Mouse (Mus musculus) limb, embryonic 10.5 days (tissue): Measurements from ENCODE around the gene Xpnpep1. TPM values are rescaled to one million over a fixed set of nuclear protein-coding genes. Genes with fewer than 3 reads are reported as not detected.

Experiments
- DNase-seq: peaks from one replicate; pipeline ENCODE4 v3.0.0-alpha.2; 2017; ENCODE audit warnings: low spot score
- H3K27ac ChIP-seq: fragments of 300-500 bp; sonication (generic); 2 replicates; pipeline ENCODE4 v1.5.1; 2016; ENCODE audit warnings: mild to moderate bottlenecking
- H3K27me3 ChIP-seq: fragments of 300-500 bp; sonication (generic); 2 replicates; pipeline ENCODE4 v1.6.1; 2016; ENCODE audit warnings: low read depth, mild to moderate bottlenecking; ENCODE audit not compliant: poor library complexity, severe bottlenecking
- H3K36me3 ChIP-seq: fragments of 300-500 bp; sonication (generic); 2 replicates; pipeline ENCODE4 v1.6.1; 2016; ENCODE audit warnings: mild to moderate bottlenecking, moderate library complexity
- H3K4me1 ChIP-seq: fragments of 300-500 bp; sonication (generic); 2 replicates; pipeline ENCODE4 v1.6.1; 2016
- H3K4me3 ChIP-seq: fragments of 300-500 bp; sonication (generic); 2 replicates; pipeline ENCODE4 v1.5.1; 2016; ENCODE audit warnings: mild to moderate bottlenecking, moderate library complexity
- H3K9me3 ChIP-seq: fragments of 300-500 bp; sonication (generic); replicated peaks from 2 replicates; pipeline ENCODE4 v1.6.1; 2016; ENCODE audit warnings: mild to moderate bottlenecking
- WGBS: fragments of 180-500 bp; shearing (Covaris S2); methylation state at CpG from one replicate; pipeline ENCODE4 v1.1.7; 2016; 5-methylcytosine and 5-hydroxymethylcytosine counted together
- polyA plus RNA-seq: library from polyadenylated mRNA; unstranded; fragments of >200 nt; fragmentation: Nextera tagmentation; extraction: Ambion mirVana; gene quantifications from 2 replicates; pipeline ENCODE4 v1.2.1, GENCODE M21; 2016

Xpnpep1 gene
- 138 and 152 TPM in 2 replicates for polyA plus RNA-seq

DNA sequence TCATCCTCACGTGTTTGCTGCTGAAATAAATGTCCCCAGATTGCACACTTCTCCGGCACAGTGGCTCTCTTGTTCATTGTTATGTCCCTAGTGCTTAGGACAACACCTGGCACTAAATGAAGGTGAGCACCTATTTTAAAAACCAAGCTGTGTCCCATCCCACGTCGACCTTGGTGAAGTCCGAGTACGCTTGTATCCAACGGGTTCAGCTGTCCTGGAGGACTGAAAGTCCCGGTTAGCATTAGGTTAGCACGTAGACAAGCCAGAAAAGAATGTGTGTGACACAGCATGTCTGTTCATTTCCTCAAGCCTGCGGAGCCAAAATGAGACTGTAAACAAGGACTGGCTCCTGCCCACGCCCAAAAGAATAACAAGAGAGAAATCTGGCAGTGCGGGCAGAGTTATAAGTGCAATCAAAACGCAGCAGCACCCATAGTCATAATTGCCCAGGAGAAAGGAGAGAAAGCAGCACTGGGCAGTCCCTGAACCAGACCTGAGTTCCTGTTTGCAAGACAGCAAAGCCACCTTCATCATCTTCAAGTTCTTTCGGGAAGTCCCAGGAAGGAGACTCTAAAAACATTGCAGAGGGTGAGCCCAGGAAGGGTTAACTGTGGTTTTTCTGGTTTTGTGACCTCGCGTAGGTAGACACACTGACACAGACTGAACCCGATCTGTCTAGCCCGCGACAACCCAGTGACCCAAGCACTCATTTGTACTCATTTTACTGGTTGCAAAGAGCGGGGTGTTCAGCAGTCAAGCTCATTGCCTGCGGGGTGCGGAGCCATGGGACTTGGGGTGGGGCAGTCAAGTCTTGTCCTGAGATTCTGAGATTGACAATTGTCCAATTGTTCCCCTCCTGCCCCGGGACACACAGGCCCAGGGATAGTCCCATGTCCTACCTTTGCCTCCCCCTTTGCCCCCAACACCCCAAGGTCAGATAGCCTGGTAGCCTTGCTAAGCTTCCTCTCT is at the start of gene Xpnpep1:
Gene Xpnpep1, minus strand, starts transcription at position 51 of the 969 bp plus-strand sequence.
- no peaks in the 10 kb centered on the region for H3K27me3 ChIP-seq
- H3K27ac ChIP-seq: peak within 1 kb of the TSS; percentile 66
- H3K9me3 ChIP-seq: no peaks in the 10 kb centered on the region
- H3K4me1 ChIP-seq: peaks cover 22% of the 10 kb centered on the region
- DNase-seq: no peak
- peak within 1 kb of the TSS; percentile 83 for H3K4me3 ChIP-seq
- H3K36me3 ChIP-seq: peaks cover 7% of the 10 kb centered on the region; the same call in 1 of the 2 replicates
- WGBS: 85% methylated on average over 23 of the region's 23 CpGs

DNA sequence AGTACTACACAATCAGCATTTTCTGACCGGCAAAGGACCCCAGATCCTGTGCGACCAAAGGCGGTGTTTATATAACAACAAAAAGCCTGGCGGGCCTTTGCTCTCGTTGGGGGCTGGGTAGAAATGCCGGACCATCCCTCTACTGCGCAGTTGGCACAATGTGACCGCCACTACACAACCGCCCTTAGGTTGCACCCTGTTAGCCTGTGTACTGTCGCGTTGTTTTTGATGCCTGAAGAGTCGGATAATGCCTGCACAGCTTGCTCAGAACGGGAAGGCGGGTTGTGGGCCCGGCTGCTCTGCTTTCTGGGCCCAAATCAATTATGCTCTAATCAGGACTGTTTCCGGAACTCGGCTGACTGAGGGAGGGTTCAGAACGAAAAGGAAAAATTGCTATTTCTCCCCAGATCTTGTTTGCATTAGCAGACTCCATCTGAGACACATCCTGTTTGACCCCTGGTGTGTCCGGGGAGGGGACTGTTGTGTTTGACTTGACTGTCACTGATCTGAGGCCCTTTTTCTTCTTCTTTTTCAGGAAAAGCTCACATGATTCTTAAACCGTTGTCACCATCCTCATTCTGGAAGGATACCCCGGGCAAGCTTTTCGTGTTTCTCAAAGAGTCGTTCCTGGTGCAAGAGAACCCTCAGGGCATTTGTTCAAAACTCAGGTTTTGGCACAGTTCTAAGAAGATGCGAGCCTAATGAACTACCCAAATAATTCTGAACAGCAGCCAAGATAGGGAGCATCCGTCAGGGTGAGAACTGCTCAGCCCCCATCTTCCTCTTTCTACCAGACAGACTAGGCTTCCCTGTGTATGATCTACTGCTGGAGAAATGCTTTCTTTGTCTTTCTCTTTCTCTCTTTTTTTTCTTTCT is 47.5 kb upstream of the Xpnpep1 start:
- H3K9me3 ChIP-seq: no peaks in the 10 kb centered on the region
- H3K4me3 ChIP-seq: no peak overlapping the region; the same call in 1 of the 2 replicates
- H3K4me1 ChIP-seq: peaks cover 36% of the 10 kb centered on the region
- peak overlapping the region; percentile 73 for H3K27ac ChIP-seq
- DNase-seq: peak; percentile 53
- H3K36me3 ChIP-seq: no peaks in the 10 kb centered on the region
- no peaks in the 10 kb centered on the region for H3K27me3 ChIP-seq
- 42% methylated on average over 25 of the region's 25 CpGs for WGBS

DNA sequence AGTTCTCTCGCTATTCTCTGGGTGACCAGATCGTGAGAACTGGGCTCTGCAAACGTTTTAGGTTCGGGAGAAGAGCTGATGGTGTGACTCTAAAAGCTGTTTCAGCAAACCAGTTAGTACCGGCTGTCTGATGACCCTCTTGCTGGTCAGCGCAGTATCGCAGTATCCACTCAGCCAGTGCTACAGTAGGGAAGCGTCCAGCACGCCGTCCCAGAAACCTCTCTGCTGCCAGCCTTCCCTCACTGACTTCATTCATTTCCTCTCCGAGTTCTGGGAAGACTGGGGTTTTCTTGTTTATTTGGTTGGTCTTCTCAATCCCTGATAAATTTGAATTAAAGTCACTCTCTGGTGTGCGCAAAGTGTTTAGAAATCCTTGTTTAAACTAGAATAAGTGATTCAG is 46.8 kb upstream of the Xpnpep1 start:
- H3K27ac ChIP-seq: peak overlapping the region; percentile 73
- DNase-seq: no peak
- H3K4me1 ChIP-seq: peaks cover 36% of the 10 kb centered on the region
- no peaks in the 10 kb centered on the region for H3K36me3 ChIP-seq
- H3K27me3 ChIP-seq: no peaks in the 10 kb centered on the region
- 68% methylated on average over 12 of the region's 12 CpGs for WGBS
- H3K9me3 ChIP-seq: no peaks in the 10 kb centered on the region
- H3K4me3 ChIP-seq: no peak overlapping the region

DNA sequence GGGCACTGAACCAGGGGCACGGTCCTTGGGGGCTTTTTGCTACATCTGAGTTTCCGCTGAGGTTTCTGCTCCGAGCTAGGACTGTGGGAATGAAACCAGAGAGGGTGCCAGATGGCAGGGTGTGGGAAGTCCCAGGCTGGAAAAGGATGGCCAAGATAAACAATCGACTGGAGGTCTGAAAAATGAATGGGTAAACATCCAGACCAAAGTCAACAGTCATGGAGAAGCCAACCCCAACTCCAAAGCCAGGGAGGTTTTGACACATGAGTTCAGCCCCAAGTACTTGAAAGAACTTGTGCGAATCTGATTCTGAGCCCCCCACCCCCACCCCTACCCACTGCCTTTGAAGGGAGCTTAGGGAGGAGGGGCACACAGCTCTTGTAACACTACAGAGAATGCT is 44.7 kb upstream of the Xpnpep1 start:
- 41% methylated on average over 5 of the region's 5 CpGs for WGBS
- no peaks in the 10 kb centered on the region for H3K27me3 ChIP-seq
- no peaks in the 10 kb centered on the region for H3K9me3 ChIP-seq
- H3K36me3 ChIP-seq: no peaks in the 10 kb centered on the region
- H3K4me3 ChIP-seq: no peak overlapping the region
- no peak overlapping the region for H3K27ac ChIP-seq
- H3K4me1 ChIP-seq: peaks cover 52% of the 10 kb centered on the region
- no peak for DNase-seq

DNA sequence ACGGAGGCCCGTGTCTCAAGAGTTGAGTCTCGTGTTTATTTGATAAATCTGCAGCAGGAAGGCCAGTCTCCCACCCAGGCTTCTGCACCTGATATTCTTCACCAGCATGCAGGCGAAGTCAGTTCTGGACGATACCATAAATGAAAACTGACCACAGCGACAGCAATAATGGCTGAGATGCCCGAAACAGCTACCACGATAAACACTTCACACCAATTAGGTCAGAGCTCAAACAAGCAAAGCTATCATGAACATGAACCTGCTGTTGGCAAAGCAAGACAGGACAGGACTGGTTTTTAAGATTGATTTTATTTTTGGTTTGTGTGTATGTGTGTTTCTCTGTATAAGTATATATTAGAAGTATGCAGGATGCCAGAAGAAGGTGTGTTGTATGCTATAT is 42.8 kb upstream of the Xpnpep1 start:
- Histone ChIP-seq H3K9me3 (no peaks in the 10 kb centered on the region), H3K27ac (peak overlapping the region; percentile 80; the same call in 1 of the 2 replicates), H3K27me3 (no peaks in the 10 kb centered on the region), H3K36me3 (no peaks in the 10 kb centered on the region), H3K4me1 (peaks cover 59% of the 10 kb centered on the region), H3K4me3 (no peak overlapping the region)
- WGBS: 93% methylated on average over 8 of the region's 8 CpGs
- DNase-seq: no peak

DNA sequence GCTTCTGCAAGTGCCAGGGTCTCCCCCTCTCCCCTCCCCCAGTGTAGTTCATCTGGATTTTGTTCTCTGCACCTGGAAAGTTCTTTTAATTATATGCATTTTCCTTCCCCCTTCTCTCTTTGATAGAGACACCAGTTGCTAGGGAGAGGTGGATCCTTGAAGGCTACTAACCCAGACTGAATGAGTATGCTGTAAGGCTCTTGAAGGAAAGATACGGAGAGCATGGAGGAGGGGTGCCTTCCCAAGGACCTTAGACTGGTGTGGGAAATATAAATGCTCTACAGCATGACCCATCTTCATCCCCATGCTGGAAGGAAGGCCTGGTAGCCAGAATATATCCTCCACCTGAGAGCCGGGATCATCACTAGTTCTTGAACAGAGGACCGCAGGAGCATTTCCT is 41.3 kb upstream of the Xpnpep1 start:
- Histone ChIP-seq H3K9me3 (no peaks in the 10 kb centered on the region), H3K27me3 (no peaks in the 10 kb centered on the region), H3K27ac (peak overlapping the region; percentile 80), H3K4me3 (peak overlapping the region; percentile 17; the same call in 1 of the 2 replicates), H3K4me1 (peaks cover 52% of the 10 kb centered on the region), H3K36me3 (no peaks in the 10 kb centered on the region)
- 79% methylated on average over 3 of the region's 3 CpGs for WGBS
- DNase-seq: no peak

DNA sequence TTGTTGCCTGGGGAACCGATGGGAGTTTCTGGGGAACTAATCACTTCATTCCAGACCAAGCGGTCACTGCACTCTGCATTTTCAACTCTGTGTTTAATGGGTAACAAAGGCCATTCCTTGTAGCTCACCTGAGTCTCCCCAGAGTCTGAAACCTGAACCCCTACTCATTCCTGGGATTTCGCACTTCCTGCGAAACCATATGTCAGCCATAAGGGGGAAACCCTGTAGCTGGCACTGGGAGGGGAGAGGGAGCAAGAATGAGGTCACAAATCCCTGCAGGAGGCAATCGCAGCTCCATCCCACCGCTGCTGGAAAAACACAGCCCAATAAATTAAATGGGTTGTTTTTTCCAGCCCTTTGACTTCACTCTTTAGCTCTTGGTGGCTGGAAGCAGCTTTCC is 40.9 kb upstream of the Xpnpep1 start:
- H3K36me3 ChIP-seq: no peaks in the 10 kb centered on the region
- H3K4me3 ChIP-seq: peak overlapping the region; percentile 17; the same call in 1 of the 2 replicates
- H3K9me3 ChIP-seq: no peaks in the 10 kb centered on the region
- DNase-seq: peak; percentile 68
- peaks cover 54% of the 10 kb centered on the region for H3K4me1 ChIP-seq
- 13% methylated on average over 6 of the region's 6 CpGs for WGBS
- H3K27ac ChIP-seq: peak overlapping the region; percentile 80
- H3K27me3 ChIP-seq: no peaks in the 10 kb centered on the region

DNA sequence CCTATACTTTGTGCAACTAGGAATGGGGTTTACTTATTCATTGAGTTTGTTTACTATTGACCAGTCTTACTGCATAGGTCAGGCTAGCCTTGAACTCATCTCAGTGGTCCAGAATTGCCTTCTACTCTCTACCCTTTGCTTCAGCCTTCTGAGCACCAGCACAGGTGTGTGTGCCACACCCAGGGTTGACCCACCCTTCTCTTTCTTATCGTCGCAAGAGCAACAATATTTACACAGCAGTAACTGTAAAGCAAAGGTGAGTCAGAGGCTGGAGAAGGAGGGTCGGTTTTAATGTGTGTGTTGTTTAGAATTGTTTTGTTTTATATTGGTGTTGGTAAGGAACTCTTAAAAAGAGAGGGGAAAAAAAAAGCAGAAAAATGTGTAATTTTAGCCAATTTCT is 40.5 kb upstream of the Xpnpep1 start:
- WGBS: 77% methylated on average over 3 of the region's 3 CpGs
- Histone ChIP-seq H3K36me3 (no peaks in the 10 kb centered on the region), H3K9me3 (no peaks in the 10 kb centered on the region), H3K4me1 (peaks cover 54% of the 10 kb centered on the region), H3K27ac (peak overlapping the region; percentile 80), H3K27me3 (no peaks in the 10 kb centered on the region), H3K4me3 (no peak overlapping the region)
- DNase-seq: no peak

DNA sequence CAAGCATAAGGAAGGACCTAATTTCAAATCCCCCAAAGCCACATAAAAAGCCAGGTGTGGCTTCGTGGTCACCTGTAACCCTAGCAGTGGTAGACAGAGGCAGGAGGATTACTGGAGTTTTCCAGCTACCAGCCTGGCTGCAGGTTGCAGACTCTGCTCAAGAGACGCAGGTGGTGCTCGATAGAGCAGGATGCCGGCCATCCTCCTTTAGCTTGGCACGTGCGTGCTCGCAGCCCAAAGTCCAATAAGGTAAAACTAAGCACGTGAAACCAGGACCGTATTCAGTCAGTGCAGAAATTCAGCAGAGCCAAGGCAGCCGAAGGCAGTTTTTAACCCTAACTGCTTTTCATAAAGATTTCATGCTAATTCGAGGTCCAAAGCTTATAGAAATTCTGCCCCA is 40.0 kb upstream of the Xpnpep1 start:
- Histone ChIP-seq H3K4me1 (peaks cover 54% of the 10 kb centered on the region), H3K27ac (peak overlapping the region; percentile 80)
- no peak for DNase-seq

DNA sequence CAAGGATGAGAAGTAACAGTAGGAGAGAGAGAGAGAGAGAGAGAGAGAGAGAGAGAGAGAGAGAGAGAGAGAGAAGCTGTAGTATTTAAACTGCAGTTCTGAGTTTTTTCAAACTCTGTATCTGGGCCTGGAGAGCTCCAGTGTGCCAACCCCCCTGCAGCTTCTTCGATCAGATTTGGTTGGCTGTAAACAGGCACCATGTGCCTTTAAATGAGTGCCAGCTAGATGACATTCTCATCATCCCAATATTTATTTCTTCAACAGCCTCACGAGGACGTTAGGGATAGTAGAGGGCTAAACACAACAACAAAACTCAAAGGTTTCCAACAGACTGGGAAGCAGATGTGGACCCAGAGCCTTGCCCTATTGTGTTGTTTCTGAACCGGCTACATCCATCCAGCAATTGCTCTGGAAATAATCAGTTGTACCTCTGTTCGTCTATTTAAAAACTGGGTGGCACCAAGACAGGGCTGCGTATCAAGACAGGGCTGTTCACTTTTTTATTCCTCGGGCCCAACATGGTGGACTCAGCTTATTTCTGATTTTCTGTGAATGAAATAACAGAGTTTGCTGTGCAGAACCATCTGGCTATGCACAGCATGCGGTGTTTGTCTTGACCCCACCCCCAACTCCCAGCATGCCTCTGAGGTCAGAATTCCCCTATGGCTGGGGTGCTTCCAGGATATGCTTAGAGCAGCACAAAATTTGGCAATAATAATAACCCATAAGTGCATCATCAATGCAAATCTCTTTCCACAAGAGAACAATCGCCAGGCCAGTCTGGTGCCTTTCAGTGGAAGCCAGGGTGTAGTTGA is 38.5 kb upstream of the Xpnpep1 start:
- Histone ChIP-seq H3K9me3 (no peaks in the 10 kb centered on the region), H3K4me1 (peaks cover 50% of the 10 kb centered on the region), H3K4me3 (no peak overlapping the region), H3K27me3 (no peaks in the 10 kb centered on the region), H3K27ac (peak overlapping the region; percentile 80; the same call in 1 of the 2 replicates), H3K36me3 (no peaks in the 10 kb centered on the region)
- DNase-seq: no peak
- WGBS: 84% methylated on average over 9 of the region's 9 CpGs

More for the DNA sequence above, 40.0 kb upstream of the Xpnpep1 start:
- Histone ChIP-seq H3K9me3 (no peaks in the 10 kb centered on the region), H3K4me3 (no peak overlapping the region), H3K36me3 (no peaks in the 10 kb centered on the region), H3K27me3 (no peaks in the 10 kb centered on the region)
- WGBS: 91% methylated on average over 11 of the region's 11 CpGs

DNA sequence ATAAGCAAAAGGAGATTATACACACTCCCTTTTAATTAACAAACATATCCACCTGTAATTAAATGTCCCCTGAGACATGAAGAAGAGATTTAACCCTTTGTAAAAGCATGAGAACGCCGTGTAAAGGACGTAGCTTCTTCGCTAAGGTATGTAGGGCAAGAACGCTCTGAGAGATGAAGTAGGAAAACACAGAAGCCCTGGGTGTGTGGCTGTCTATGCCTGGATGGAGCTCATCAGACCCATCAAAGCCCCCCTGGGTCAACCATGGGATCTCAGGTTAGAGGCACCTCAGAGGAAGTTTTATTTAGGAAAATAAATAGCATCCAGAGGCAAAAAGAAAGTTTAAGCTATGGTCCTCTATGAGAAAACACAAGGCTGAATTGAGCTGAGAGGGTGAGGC is 37.3 kb upstream of the Xpnpep1 start:
- no peaks in the 10 kb centered on the region for H3K36me3 ChIP-seq
- no peaks in the 10 kb centered on the region for H3K9me3 ChIP-seq
- no peak for DNase-seq
- no peaks in the 10 kb centered on the region for H3K27me3 ChIP-seq
- WGBS: 90% methylated on average over 5 of the region's 5 CpGs
- H3K4me3 ChIP-seq: no peak overlapping the region
- H3K4me1 ChIP-seq: peaks cover 50% of the 10 kb centered on the region
- no peak overlapping the region for H3K27ac ChIP-seq
